23 mouse cellular contexts compared by ENCODE assay signal in the genomic region with DNA sequence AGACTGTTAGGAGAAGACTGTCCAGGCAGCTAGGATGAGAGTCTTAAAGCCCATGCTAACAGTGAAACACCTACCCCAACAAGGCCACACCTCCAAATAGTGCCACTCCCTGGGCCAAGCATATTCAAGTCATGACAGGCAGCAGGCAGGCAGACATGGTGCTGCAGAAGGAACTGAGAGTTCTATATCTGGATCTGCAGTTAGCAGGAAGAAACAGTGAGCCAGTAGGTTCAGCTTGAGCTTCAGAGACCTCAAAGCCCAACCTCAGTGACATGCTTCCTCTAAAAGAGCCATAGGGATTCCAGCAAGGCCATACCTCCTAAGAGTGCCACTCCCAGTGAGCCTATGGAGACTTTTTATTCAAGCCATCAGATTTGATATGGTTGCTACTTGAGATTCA.
A peak's percentile ranks its signal among the peaks of the same experiment; 100 is the strongest.
DNase-seq lines count a peak whose midpoint lies in the region; ATAC-seq and TF ChIP-seq lines count a peak whose summit lies in the region.
"Had no signal": no experiment of that assay in that cellular context is flagged by ENCODE, and none has a peak within 500 bp of the region (broad histone marks: within the 10 kb centered on the region; RNA-seq: fewer than 3 reads in every experiment).

No protein-coding gene starts in this region.

- H3K9me3 ChIP-seq in limb, embryonic 11.5 days (ENCODE audit: control insufficient read depth, low read length) = no peaks in the 10 kb centered on the region
- H3K9me3 ChIP-seq in limb, embryonic 10.5 days (replicated peaks) = no peaks in the 10 kb centered on the region
- no peaks in the 10 kb centered on the region for H3K9me3 ChIP-seq in CH12.LX (replicated peaks; ENCODE audit: low read length)
- H3K9me3 ChIP-seq: embryonic facial prominence, embryonic 13.5 days; embryonic facial prominence, embryonic 15.5 days; forebrain, embryonic 10.5 days; forebrain, embryonic 12.5 days had no signal

- H3K27me3 ChIP-seq in limb, embryonic 11.5 days (ENCODE audit: control insufficient read depth, insufficient read depth, low read length) = no peaks in the 10 kb centered on the region
- no peaks in the 10 kb centered on the region for H3K27me3 ChIP-seq in limb, embryonic 10.5 days (ENCODE audit: low read depth, poor library complexity, severe bottlenecking)
- H3K27me3 ChIP-seq in CH12.LX (replicated peaks) = no peaks in the 10 kb centered on the region
- H3K27me3 ChIP-seq: embryonic facial prominence, embryonic 13.5 days; embryonic facial prominence, embryonic 15.5 days; forebrain, embryonic 12.5 days had no signal

- TF ChIP-seq CTCF in CH12.LX (conservative IDR thresholded peaks at IDR 0.05 in 1 of 2, IDR thresholded peaks at IDR 0.05 in 1 of 2; ENCODE audit: low read depth in 2 of 2, low read length in 2 of 2) = no peak

- H3K4me2 ChIP-seq in limb, embryonic 11.5 days (ENCODE audit: low read depth, severe bottlenecking) = no peak overlapping the region
- peak overlapping the region; percentile 62 for H3K4me2 ChIP-seq in CH12.LX (ENCODE audit: insufficient read depth, low read depth, poor library complexity, severe bottlenecking)
- H3K4me2 ChIP-seq: embryonic facial prominence, embryonic 13.5 days; embryonic facial prominence, embryonic 15.5 days; forebrain, embryonic 12.5 days had no signal

- dilution Hi-C loops in CH12.LX (cut with MboI; ENCODE audit: extremely low pct_ligation_motif_present, extremely low pct_unique_long_range_greater_than_20kb, low sequenced_read_pairs) = no loop called here

- no peak overlapping the region for H3K27ac ChIP-seq in limb, embryonic 11.5 days (replicated peaks; ENCODE audit: low read depth, low read length)
- no peak overlapping the region for H3K27ac ChIP-seq in limb, embryonic 10.5 days
- no peak overlapping the region for H3K27ac ChIP-seq in CH12.LX (ENCODE audit: insufficient read depth, low read depth)
- H3K27ac ChIP-seq: embryonic facial prominence, embryonic 13.5 days; embryonic facial prominence, embryonic 15.5 days; forebrain, embryonic 10.5 days; forebrain, embryonic 12.5 days had no signal

- no peak overlapping the region for H3K4me3 ChIP-seq in limb, embryonic 11.5 days (ENCODE audit: low read depth, low read length)
- no peak overlapping the region for H3K4me3 ChIP-seq in limb, embryonic 10.5 days
- H3K4me3 ChIP-seq in CH12.LX (replicated peaks in 1 of 3; ENCODE audit: low read depth in 2 of 3, low read length in 2 of 3, poor library complexity in 1 of 3) = no peak overlapping the region
- H3K4me3 ChIP-seq: embryonic facial prominence, embryonic 13.5 days; embryonic facial prominence, embryonic 15.5 days; erythroblast, embryonic 14.5 days; forebrain, embryonic 10.5 days; forebrain, embryonic 12.5 days had no signal

- peak; percentile 72 for TF ChIP-seq EP300 in CH12.LX (IDR thresholded peaks at IDR 0.05; ENCODE audit: low read length)

- no peak for ATAC-seq in limb, embryonic 11.5 days (ENCODE audit: insufficient number of reproducible peaks, low FRiP score, low TSS enrichment, low read depth)
- ATAC-seq: CD4-positive, CD25-positive, alpha-beta regulatory T cell, adult 4 months; forebrain, embryonic 14.5 days; forebrain, embryonic 16.5 days had no signal

- no peak overlapping the region for H3K9ac ChIP-seq in limb, embryonic 11.5 days (ENCODE audit: low read length)
- H3K9ac ChIP-seq in CH12.LX (ENCODE audit: insufficient read depth, low read depth) = no peak overlapping the region
- H3K9ac ChIP-seq: embryonic facial prominence, embryonic 13.5 days; embryonic facial prominence, embryonic 15.5 days; forebrain, embryonic 12.5 days had no signal

- no peaks in the 10 kb centered on the region for H3K79me2 ChIP-seq in CH12.LX (replicated peaks; ENCODE audit: control insufficient read depth, extremely low read depth, insufficient read depth, poor library complexity, severe bottlenecking)

- no peaks in the 10 kb centered on the region for H3K4me1 ChIP-seq in limb, embryonic 11.5 days (ENCODE audit: control insufficient read depth, insufficient read depth, low read length)
- no peaks in the 10 kb centered on the region for H3K4me1 ChIP-seq in limb, embryonic 10.5 days
- peaks cover 9 to 33% of the 10 kb centered on the region in 2 experiments for H3K4me1 ChIP-seq in CH12.LX (ENCODE audit: control insufficient read depth in 1 of 2, insufficient read depth in 2 of 2)
- H3K4me1 ChIP-seq: embryonic facial prominence, embryonic 13.5 days; embryonic facial prominence, embryonic 15.5 days; forebrain, embryonic 10.5 days; forebrain, embryonic 12.5 days had no signal

- peak; percentile 7 for DNase-seq in limb, embryonic 11.5 days (ENCODE audit: low spot score)
- no peak for DNase-seq in limb, embryonic 10.5 days (ENCODE audit: low spot score)
- DNase-seq in CH12.LX (ENCODE audit: extremely low read depth) = peak; percentile 49
- DNase-seq in embryo, embryonic 10.5 days (ENCODE audit: low spot score) = no peak
- no peak for DNase-seq in cerebellum, postnatal 36 days
- DNase-seq: adrenal gland, adult 2 months; adrenal gland, postnatal 10 days; adrenal gland, postnatal 25 days; B cell, adult 2 months; cerebellum, adult 11 months; cerebellum, adult 18-20 months; cerebellum, adult 8-10 months; cerebellum, adult 9-11 months; cerebellum, postnatal 14 days; embryo, embryonic 11 days had no signal

- in situ Hi-C loops in CH12.LX (cut with MboI; ENCODE audit: low pct_ligation_motif_present, low pct_unique_long_range_greater_than_20kb, low sequenced_read_pairs) = no loop called here

- no peak for TF ChIP-seq RAD21 in CH12.LX (IDR thresholded peaks at IDR 0.05; ENCODE audit: low read depth, low read length)

- no peaks in the 10 kb centered on the region for H3K36me3 ChIP-seq in limb, embryonic 11.5 days (ENCODE audit: control insufficient read depth, insufficient read depth, low read length)
- no peaks in the 10 kb centered on the region for H3K36me3 ChIP-seq in limb, embryonic 10.5 days
- H3K36me3 ChIP-seq in CH12.LX (replicated peaks in 1 of 2; ENCODE audit: control insufficient read depth in 1 of 2, insufficient read depth in 1 of 2, low read length in 1 of 2) = no peaks in the 10 kb centered on the region
- H3K36me3 ChIP-seq: embryonic facial prominence, embryonic 13.5 days; embryonic facial prominence, embryonic 15.5 days; forebrain, embryonic 10.5 days; forebrain, embryonic 12.5 days had no signal

- TF ChIP-seq POLR2A in CH12.LX (IDR thresholded peaks at IDR 0.05; ENCODE audit: low read depth, low read length) = no peak

TF ChIP-seq in CH12.LX, 34 proteins besides CTCF, POLR2A, EP300 and RAD21:
- TF ChIP-seq MYC (IDR thresholded peaks at IDR 0.05; ENCODE audit: low read depth, low read length) (0 out of 2 replicates have a peak, but pooled peaks have one; percentile 43), CHD1 (IDR thresholded peaks at IDR 0.05; ENCODE audit: low read depth, low read length) (peak; percentile 96), GABPA (IDR thresholded peaks at IDR 0.05; ENCODE audit: insufficient replicate concordance, low read depth, low read length) (no peak), BHLHE40 (IDR thresholded peaks at IDR 0.05; ENCODE audit: low read depth, low read length) (0 out of 2 replicates have a peak, but pooled peaks have one; percentile 20), RCOR1 (conservative IDR thresholded peaks at IDR 0.05; ENCODE audit: low read depth, low read length) (no peak), TCF12 (IDR thresholded peaks at IDR 0.05; ENCODE audit: low read depth, low read length) (peak; percentile 53; the same call in 1 of the 2 replicates), CHD2 (IDR thresholded peaks at IDR 0.05; ENCODE audit: low read length) (0 out of 2 replicates have a peak, but pooled peaks have one; percentile 28), MAX (IDR thresholded peaks at IDR 0.05; ENCODE audit: low read length) (0 out of 2 replicates have a peak, but pooled peaks have one; percentile 36), SMC3 (IDR thresholded peaks at IDR 0.05; ENCODE audit: low read depth, low read length) (no peak), IRF4 (IDR thresholded peaks at IDR 0.05; ENCODE audit: low read depth, low read length) (peak; percentile 93), MEF2A (IDR thresholded peaks at IDR 0.05; ENCODE audit: borderline replicate concordance, low read depth, low read length) (peak; percentile 93), ELF1 (IDR thresholded peaks at IDR 0.05; ENCODE audit: low read depth, low read length) (peak; percentile 28; the same call in 1 of the 2 replicates), ETS1 (conservative IDR thresholded peaks at IDR 0.05; ENCODE audit: low read depth, low read length) (no peak; the same call in 1 of the 2 replicates)

Comparison
In these comparisons a context has a peak if more than half of its experiments do, and no peak if none do; other contexts are left out.
1. DNase-seq: peak in limb, embryonic 11.5 days (single experiment) and CH12.LX (single experiment); none in limb, embryonic 10.5 days (single experiment), embryo, embryonic 10.5 days (single experiment) and cerebellum, postnatal 36 days (0 of 2).